Mouse (Mus musculus) induced T-regulatory cell, adult 2 months (primary cell): ENCODE measurements around the gene Mylpf.

Source experiments
- DNase-seq: peaks from one replicate; pipeline ENCODE4 v3.0.0-alpha.2; 2012; ENCODE audit warnings: low read depth

The Mylpf gene

DNA sequence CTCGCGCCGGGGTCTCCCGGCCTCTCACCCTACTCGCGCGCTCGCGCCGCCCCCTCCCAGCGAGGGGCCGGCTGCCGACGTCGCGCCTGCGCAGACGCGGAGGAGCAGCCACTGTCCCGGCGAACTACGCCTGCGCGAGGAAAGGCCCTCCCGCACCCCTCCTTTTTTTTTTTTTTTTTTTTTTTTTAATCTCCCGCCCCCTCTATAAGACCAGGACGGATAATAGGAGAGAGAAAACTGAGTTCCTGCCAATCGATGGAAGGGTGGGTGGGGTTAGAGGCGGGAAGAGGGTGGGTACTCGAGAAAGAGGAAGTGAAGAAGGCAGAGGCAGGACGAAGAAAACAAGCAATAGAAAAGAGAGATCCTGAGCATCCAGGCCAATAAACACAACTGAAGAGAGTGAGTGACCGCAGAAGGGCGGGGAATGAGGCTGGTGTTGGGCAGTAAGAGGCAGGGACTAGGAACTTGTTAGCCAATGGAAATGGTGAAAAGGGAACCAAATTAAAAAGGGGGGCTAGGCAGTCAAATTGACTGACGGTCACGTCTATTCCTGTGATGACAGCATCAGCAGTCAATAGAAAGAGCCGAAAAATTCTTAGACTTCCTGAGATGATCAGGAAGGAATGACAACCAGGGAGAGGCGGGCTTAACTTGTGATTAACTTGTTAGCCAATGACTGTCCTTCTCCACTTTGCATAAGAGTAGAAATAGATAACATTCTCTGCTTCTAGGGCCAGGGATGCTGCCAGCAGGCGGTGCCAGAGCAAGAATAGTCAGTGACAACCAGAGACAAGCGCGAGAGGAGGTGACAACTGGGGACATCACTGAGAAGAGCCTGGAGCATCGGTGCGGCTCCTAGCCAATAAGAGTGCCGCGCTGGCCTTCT is at the start of gene Mylpf:
TSS of gene Mylpf (plus strand) at position 338 of the 886 bp plus-strand sequence.
- DNase-seq: peak; percentile 99

DNA sequence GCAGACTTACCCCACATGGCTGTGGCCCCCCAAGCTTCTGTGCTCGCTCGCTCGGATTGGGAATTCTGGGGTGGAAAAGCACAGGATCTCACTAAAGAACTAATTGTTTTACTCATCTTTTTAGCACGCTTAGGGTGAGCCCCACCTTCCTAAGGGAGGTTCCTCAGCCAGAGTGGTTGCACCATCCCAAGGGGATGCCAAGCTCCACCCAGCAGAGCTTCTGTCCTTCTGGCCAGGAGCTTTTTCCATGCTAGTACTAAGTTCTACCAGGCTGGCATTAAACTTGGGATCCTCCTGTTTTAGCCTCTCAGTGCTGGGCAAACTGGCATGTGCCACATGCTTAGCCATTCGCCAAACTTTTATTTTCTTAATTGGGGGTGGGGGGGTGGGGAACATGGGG is 46.1 kb upstream of the Mylpf start:
- DNase-seq: no peak

DNA sequence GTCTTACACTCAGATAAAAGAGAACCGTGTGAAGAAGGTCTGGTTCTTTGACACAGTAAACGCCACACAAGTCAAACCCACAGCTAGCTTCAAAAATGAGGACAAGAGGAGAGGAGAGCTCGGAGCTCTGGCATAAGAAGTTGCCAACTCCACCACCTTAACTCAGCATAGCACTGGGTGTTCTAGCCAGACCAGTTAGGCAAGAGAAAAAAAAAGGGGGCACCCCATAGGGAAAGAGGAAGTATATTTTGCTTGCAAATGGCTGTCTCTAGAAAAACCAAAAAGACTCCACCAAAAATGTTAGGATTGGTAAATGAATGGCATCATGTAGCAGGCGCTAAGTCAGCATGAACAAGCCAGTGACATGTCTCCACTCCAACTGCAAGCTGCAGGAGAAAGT is 44.7 kb upstream of the Mylpf start:
- no peak for DNase-seq

DNA sequence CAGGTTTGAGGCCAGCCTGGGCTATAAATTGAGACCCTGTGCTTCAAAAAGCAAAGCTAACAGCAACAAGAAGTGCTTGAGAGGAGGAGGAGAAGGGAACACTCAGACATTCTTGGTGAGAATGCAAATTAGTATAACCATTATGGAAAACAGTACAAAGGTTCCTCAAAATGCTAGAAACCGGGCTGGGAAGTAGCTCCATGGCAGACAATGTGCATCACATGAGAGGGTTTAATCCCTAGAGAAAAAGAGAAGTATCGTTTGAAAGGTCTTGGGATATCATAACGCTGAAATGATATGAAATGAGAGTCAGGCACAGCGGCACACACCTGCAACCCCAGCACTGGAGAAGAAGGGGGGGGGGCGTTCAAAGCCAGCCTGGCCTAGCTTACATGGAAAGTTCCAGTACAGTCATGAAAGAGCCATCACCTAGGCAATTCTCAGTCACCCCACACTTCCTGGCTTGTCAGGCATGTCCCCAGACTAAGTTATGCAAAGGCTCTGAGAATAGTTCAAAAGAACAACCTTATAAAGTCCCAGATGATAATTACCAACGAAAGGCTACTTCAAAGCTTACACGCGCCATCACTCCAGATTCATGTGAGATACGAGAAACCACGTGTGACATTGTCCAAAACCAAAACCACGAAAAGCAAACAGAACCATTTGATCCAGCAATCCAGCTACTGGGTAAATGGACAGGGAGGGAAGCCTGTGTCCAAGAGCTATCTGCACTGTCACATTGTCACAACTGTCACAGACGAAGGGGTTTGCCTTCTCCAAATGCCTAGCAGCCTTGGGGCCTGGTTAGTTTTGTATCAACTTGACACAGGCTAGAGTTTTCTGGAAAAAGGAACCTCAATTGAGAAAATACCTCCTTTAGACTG is 42.8 kb upstream of the Mylpf start:
- DNase-seq: peak; percentile 74

DNA sequence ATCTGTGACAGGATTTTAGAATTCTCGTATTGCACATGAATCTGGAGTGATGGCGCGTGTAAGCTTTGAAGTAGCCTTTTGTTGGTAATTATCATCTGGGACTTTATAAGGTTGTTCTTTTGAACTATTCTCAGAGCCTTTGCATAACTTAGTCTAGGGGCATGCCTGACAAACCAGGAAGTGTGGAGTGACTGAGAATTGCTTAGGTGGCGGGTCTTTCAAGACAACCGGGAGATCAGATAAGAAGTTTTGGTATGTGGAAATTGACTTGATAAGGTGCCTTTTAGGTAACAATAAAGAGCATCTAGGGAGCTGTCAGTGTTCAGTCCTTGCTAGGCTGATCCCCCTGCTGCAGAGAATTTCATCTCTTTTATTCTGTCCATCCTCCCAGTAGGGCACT is 42.2 kb upstream of the Mylpf start:
- peak; percentile 71 for DNase-seq

DNA sequence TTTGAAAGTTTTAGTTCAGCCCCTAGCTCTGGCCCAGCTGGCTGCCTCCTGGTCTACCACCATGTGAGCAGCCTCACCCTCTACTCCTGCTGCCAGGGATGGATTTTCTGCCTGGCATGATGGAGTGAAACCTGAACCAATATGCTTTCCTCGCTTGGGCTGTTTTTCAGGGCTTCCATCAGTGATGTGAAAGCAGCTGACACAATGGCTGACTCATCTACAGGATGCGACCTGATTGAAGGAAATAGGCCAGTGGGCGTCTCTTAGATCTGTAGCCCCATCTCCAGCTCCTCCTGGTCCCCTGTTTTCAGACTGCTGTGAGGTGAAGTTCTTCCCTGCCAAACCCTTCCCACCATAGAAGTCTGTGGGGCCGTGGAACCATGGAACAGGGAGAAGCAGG is 31.8 kb upstream of the Mylpf start:
- DNase-seq: peak; percentile 81

DNA sequence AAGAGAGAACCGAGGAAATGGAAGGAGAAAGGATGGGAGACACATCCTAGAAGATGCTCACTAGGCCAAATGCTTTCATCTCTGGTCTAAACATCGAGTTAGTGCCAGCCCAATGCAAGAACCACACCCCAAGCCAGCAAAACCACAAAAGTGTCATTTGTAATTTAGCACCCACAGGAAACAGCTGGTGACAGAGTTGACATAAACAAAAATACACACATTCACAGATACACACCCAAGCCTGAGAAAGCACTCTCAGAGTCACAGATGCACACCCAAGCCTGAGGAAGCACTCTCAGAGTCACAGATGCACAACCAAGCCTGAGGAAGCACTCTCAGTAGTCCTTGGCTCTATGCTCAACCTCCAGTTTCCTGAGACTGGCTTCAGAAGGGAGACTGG is 27.9 kb upstream of the Mylpf start:
- DNase-seq: peak; percentile 86

DNA sequence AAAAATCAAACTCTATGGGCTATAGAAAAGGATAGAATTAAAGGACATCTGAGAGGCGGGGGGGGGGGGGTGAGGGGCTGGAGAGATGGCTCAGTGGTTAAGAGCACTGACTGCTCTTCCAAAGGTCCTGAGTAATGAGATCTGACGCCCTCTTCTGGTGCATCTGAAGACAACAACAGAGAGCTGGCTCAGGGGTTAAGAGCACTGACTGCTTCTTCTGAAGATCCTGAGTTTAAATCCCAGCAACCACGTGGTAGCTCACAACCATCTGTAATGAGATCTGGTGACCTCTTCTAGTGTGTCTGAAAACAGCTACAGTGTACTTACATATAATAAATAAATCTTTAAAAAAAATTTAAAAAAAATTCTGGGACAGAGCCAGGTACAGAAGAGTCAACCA is 27.0 kb upstream of the Mylpf start:
- peak; percentile 75 for DNase-seq

DNA sequence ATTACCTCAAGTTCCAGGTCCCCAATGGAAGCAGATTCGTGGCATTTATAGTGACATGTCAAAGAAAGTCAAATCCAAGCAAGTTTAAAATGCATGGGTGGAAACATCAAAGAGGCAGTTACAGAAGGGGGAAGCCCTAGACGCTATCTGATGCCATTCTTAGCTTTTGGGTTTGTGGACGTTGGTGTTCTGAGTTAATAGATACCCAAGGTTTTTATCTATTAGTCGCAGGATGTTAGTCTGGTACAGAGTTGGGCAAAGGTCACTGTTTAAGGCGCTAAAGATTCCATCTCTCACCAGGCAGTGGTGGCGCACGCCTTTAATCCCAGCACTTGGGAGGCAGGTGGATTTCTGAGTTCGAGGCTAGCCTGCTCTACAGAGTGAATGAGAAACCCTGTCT is 25.3 kb upstream of the Mylpf start:
- DNase-seq: no peak

DNA sequence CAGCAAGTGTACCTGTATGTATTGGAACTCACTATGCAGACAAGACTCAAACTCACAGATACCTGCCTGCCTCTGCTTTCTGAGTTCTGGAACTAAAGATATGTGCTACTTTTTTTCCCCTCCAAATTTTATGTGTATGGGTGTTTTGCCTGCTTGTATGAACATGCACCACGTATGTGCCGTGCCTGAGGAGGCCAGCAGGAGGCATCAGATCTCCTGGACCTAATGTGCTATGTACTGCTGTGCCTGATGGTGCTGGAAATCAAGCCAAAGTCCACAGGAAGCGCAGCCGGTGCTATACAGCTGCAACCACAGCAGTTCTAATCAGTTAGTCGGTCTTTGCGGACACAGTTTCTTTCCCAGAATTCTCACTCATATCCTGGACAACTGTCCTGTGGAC is 24.9 kb upstream of the Mylpf start:
- DNase-seq: peak; percentile 67

DNA sequence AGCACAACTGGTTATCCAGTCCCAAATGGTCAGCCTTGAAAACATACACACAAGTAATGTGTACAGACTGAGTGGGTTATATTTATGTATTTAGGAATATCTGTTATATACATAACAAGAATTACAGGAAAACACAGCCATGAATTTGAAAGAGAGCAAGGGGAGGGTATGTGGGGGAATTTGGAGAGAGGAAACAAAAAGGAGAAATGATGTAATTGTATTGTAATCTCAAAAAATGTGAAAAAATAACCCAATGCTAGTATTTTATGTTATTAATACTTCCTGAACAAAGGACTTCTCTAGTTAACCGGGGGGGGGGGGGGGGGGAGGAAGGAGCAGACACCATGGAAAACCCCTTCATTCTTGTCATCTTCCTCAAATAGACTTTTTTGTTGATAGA is 24.0 kb upstream of the Mylpf start:
- no peak for DNase-seq

DNA sequence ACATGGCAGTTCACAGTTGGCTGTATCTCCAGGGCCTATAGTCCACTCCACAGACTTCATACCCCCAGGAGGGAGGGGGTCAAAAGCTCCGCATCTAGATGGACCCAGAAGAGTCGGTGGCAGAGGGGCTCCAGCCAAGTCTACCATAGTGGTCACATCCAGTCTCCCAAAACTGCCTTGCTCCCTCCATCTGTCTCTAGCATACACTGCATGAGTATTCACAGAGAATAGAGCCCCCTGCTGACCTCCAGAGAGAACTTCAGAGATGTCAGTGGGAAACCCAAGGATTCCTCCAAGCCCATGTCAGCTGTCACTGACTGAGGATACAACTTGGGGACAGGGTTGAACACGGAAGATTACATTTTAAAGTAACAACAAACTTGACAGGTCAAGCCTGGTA is 23.1 kb upstream of the Mylpf start:
- DNase-seq: peak; percentile 70

DNA sequence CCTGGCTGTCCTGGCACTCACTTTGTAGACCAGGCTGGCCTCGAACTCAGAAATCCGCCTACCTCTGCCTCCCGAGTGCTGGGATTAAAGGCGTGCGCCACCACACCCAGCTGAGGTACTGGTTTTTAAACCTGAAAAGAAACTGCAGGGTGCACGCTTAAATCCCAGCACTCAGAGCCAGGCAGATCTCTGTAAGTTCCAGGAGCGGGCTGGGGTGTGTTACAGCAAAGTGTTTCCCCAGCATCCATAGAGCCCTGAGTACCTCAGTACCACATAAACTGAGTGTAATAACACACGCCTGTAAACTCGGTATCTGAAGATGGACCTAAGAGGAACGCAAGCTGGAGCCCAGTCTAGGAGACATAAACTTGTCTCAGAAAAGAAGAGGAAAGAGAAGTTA is 21.3 kb upstream of the Mylpf start:
- DNase-seq: peak; percentile 46

DNA sequence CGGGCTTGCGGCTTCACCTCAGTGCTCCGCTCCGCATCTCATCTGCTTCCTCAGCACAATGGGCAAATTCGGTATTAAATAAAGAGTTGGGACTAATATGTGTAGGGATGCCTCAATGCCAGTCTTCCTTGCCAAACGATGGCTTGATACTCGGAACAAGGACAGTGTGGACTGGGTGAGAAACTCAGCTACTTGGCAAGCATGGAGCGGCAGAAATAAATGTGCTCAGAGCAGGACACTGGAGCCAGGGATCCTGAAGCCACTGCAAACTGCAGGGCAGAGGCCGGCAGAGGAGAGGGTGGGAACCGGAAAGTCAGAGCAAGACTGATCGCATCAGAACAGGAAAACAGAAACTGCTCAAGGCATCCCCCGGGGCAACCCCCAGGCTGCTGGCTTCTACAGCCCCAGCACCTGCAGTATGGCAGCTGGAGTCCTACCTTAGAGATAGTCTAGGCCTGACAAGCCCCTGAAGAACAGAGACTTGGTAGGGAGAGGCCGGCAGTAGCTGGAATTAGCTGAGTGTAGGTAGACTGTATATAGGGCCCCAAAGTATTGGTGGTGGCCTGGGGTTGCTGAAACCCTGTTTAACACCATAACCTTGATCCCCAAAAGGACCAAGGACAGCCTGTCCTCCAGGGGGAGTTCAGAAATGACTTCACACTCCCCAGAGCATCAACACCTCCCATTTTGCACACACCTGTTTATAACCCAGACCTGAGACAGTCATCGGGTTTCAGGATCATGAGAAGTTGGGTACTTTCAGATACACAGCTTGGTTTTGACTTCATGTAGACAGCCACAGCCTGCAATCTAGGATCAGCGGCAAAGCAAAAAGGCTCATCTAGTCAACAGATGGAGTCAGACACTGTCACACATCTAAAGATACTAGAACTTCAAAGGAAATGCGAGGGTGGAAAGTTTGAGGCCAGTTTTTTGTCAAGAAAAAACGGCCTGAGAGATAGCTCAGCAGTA is 20.1 kb upstream of the Mylpf start:
- DNase-seq: peak; percentile 85

DNA sequence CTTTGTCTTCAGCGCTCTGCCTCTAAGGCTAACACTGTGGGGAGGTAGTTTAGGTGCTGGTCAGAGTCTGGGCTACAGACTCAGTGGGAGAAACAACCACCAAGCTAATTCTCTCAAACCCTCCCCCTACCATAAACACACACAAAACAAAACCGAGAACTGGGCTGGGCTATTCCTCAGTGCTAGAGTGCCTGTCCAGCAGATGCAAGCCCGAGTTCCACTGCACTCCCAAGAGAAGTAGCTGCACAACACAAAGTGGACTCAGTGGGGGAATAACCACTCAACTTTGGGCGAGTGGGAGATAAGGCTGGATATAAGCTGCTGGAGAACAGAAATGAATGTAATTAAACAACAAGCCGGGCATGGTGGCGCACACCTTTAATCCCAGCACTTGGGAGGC is 18.0 kb upstream of the Mylpf start:
- DNase-seq: peak; percentile 20

DNA sequence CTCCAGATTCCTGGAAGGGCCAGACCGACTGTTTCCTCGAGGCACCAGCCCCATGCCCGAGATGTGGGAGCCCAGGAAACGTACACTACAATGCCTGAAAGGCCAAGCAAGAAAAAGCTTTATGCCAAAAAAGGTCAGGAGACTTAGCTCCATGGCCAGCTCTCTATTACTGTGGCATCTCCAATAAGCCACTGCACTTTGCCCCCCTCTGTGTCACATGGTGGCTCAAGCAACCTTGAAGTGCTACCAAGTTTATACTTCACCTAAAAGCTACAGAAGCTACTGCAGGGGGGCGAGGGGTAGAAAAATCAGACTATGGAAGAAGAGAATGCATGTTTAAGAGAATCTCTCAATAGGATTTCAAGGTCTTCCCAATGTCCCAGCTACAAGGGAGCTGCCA is 15.7 kb upstream of the Mylpf start:
- DNase-seq: no peak

DNA sequence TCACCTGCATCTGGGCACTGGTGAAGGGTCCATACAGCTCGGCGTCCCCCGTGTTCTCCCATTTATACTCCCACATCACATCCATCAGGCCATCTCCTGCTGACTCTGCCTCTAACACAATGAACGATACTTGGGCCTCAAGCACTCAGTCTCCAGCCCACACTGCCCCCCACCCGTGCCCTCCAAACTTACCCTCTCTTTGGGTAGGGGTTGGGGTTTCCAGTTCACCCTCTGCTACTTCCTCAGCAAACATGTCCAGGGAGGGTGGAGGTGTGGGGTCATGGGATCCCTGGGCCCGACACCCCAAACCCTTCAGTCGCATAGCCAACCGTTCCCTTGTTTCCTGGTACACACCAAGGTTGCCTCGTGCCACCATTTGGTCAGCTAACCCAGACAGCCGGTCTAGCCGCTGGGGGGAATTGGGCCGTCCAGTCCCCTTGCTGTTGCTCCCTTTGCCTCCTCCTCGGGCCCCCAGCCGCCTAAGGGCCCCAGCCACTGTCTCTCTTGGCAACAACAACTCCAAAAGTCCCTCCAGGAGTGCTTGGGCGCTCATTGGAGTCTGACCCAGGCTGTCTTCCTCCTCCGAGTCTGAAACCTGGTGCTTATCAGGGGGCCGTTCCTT is 14.6 kb upstream of the Mylpf start:
- DNase-seq: no peak

DNA sequence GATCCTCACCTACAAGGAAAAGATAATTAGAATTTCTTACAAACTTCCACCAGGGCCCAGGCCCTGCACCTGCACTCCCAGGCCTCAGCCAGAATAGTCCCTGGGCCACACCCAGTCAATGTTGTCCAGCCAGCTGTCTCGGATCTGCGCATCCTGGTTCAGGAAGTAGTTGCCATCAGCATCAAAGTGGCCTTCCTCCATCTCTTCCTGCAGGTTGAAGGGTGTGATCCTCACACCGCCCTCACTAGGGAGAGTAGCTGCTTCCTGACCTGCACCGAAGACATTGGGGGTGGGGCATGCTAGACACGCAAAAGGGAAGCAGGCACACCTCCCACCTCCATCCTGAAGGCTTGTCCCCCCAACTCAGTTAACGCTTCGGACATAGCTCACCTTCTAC is 14.1 kb upstream of the Mylpf start:
- peak; percentile 52 for DNase-seq

DNA sequence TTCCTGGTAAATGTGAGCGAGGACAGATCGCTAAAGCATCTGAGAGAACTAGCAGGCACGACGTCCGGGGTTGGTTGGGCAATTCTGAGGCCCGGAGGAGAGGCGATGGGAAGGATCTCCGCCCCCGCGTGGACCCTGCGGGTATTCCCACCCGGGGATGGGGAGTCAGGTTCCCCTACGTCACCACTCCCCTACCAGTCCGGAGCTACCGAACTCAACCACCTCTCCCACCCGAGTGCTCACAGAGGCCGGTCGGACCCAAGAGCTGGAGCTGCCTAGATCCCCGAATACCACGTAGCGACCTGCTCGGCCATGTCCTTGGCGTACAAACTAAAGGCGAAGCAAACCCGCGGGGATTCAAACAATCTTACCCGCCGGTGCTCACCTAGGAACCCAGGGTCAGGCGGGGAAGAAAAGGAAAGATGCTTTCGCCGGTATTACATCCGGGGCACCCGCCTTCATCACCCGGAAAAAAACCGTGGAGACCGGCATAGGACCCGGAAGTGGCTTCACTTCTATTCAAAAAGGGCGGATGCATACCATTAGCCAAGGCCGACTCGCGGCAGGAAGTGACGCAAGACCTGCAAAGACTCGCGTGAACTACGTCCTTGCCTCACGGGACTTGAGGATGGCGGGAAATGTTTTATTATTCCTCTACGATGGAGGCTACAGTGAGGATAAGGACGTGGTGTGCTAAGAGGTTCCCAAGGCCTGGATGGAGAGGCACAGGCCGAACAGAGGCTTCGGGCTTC is 13.0 kb upstream of the Mylpf start, which contains the start of gene Cd2bp2:
TSS of gene Cd2bp2 (minus strand) at position 507 of the 752 bp plus-strand sequence.
- DNase-seq: peak; percentile 98

DNA sequence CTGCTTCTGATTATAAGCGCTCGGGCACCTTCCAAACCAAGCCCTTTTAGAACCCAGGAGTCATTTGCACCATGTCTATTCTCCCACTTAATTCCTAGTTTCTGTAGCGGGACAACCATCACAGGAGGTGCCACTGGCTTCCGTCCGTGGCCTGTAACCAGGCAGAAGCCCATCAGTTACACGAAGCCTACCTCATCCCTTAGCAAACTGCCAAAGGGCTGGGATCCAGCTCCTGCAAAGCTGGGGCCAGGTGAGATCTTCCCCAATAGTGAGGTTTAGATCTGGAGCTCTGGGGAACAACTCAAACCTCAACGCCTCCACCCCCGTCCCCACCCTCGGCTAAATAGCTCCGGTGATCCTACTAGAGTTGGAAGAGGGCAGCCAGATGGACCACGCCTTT is 12.2 kb upstream of the Mylpf start:
- no peak for DNase-seq

DNA sequence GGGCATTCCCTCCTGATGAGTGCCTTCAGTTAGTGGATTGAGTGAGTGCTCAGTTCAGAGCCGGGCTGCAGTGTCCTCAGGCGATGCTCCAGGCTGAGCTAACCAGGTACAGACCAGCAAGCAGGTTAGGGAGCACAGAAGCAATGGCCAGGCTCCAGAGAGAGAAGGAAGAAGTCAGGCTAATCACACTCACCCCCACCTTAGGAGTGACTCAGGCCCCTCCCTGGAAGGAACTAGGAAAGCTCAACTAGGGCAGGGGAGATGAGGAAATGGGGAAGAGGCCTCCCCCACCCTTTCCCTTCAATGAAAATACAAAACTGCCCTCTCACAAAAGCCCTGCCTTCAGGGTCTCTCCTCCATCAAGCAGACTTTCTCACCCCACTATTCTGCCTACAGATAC is 2.1 kb upstream of the Mylpf start:
- DNase-seq: no peak
